Mouse (Mus musculus): ENCODE data around the gene Zcchc4. TPM values are rescaled to one million over a fixed set of nuclear protein-coding genes. Genes with fewer than 3 reads are reported as not detected.

Zcchc4 gene
- polyA plus RNA-seq, 1 experiment, result 5.3 TPM

DNA sequence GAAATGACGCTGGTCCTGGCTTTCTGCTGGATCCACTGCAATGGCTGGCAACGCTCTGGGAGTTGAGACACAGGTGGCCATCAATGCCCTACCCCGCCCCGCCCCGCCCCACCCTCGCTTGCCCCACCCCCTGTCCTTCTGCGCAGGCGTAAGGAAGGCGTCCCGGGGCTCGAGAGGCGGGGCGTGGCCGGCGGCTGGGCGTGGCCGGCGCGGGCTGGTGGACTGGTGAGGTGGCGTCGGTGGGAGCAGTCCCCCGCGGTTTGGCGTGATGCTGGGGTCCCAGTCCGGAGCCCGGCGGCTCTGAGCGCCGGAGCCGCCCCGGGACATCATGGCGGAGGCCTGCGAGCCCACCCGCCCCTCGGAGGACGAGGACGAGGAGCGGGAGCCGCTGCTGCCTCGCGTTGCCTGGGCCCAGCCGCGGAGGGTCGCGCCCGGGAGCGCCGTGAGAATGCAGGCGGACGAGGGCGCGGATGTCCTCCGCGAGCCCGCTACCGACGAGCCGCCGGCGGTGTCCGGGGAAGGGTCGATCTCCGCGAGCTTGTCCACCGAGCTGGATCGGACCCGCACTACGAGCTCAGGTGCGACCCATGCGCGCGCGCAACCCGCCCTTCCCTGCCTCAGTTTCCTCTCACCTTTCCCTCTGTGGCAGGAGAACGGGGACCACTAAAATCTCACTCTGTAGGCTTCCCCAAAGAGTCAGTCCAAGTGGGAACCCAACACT is 33.7 kb upstream of the Zcchc4 start, which contains the start of gene Pi4k2b:
TSS of gene Pi4k2b (plus strand) at position 184 of the 721 bp plus-strand sequence.
- peak within 1 kb of the TSS; percentile 72 for H3K4me3 ChIP-seq
- peaks cover 48% of the 10 kb centered on the region for H3K79me2 ChIP-seq (ENCODE audit: control insufficient read depth, insufficient read depth)
- H3K36me3 ChIP-seq (ENCODE audit: control insufficient read depth, insufficient read depth), result no peaks in the 10 kb centered on the region
- no peak for TF ChIP-seq TCF3 (IDR thresholded peaks at IDR 0.05; ENCODE audit: insufficient read length, low read depth)
- no peak for TF ChIP-seq SRF (IDR thresholded peaks at IDR 0.05; ENCODE audit: control insufficient read depth, insufficient read length, low read depth)
- TF ChIP-seq USF1 (IDR thresholded peaks at IDR 0.05; ENCODE audit: low read depth), result no peak
- TF ChIP-seq REST (IDR thresholded peaks at IDR 0.05; ENCODE audit: insufficient read depth, insufficient read length), result no peak
- no peak for TF ChIP-seq MYOG (IDR thresholded peaks at IDR 0.05; ENCODE audit: control insufficient read depth in 1 of 3, insufficient read depth in 1 of 3, insufficient read length in 2 of 3, low read depth in 2 of 3)
- peak; percentile 87 for TF ChIP-seq POLR2A (IDR thresholded peaks at IDR 0.05; ENCODE audit: insufficient read length, low read depth)
- peak; percentile 86 for TF ChIP-seq POLR2AphosphoS2 (IDR thresholded peaks at IDR 0.05; ENCODE audit: insufficient read length, low read depth)
- H3ac ChIP-seq (ENCODE audit: control insufficient read depth, insufficient read length), result peak within 1 kb of the TSS; percentile 53
- H3K27me3 ChIP-seq (ENCODE audit: control insufficient read depth, insufficient read depth, insufficient read length), result no peaks in the 10 kb centered on the region
- peak within 1 kb of the TSS; percentile 77 for H3K4me2 ChIP-seq (ENCODE audit: low read depth)

DNA sequence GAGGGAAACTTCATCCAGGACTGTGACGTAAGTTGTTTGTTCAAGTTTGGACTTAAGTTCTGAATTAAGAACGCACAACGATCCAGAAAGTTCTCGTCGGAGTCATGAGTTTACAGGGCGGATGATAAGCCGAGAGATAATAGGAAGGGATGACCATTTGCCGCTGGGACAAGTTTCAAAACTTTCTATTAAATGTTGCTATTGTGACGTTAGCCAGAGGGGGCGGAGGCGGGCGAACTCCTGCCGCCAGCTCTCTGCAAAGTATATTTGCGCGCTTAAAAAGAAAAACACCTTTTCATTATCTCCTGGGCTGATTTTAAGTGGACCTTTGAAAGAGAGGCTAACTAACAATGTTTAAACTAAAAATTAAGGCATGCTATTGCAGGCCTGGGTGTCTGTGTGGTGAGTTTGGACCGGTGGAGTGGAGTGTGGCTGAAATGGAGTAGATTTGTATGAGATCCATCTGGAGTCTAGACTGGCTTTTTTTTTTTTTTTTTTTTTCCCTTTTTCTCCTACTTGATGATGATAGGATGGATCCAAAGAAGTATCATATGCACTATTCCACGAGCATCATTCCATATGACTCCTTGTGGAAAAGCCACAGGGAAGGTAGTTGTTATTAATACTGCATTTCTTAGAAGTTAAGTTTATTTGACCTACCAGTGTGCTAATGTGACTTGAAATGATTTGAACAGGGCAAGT is 32.9 kb upstream of the Zcchc4 start:
- TF ChIP-seq POLR2A (IDR thresholded peaks at IDR 0.05; ENCODE audit: insufficient read length, low read depth), result no peak
- no peak for TF ChIP-seq CEBPB (IDR thresholded peaks at IDR 0.05; ENCODE audit: insufficient read depth, poor library complexity, severe bottlenecking)
- TF ChIP-seq TCF3 (IDR thresholded peaks at IDR 0.05; ENCODE audit: insufficient read length, low read depth), result no peak
- TF ChIP-seq E2F4 (IDR thresholded peaks at IDR 0.05; ENCODE audit: insufficient read depth), result no peak
- TF ChIP-seq USF1 (IDR thresholded peaks at IDR 0.05; ENCODE audit: low read depth), result no peak
- TF ChIP-seq REST (IDR thresholded peaks at IDR 0.05; ENCODE audit: insufficient read depth, insufficient read length), result no peak
- no peak for TF ChIP-seq MAX (IDR thresholded peaks at IDR 0.05; ENCODE audit: low read depth)
- no peak for TF ChIP-seq POLR2AphosphoS2 (IDR thresholded peaks at IDR 0.05; ENCODE audit: insufficient read length, low read depth)
- no peak for TF ChIP-seq SRF (IDR thresholded peaks at IDR 0.05; ENCODE audit: control insufficient read depth, insufficient read length, low read depth)
- no peak for TF ChIP-seq MYOD1 (IDR thresholded peaks at IDR 0.05; ENCODE audit: control insufficient read depth in 1 of 3, insufficient read length in 2 of 3, low read depth in 2 of 3)
- TF ChIP-seq MYOG (IDR thresholded peaks at IDR 0.05; ENCODE audit: control insufficient read depth in 1 of 3, insufficient read depth in 1 of 3, insufficient read length in 2 of 3, low read depth in 2 of 3), result no peak
- TF ChIP-seq TCF12 (IDR thresholded peaks at IDR 0.05; ENCODE audit: insufficient read depth, poor library complexity, severe bottlenecking), result no peak
- H3K36me3 ChIP-seq (ENCODE audit: control insufficient read depth, insufficient read depth), result no peaks in the 10 kb centered on the region
- no peaks in the 10 kb centered on the region for H3K27me3 ChIP-seq (ENCODE audit: control insufficient read depth, insufficient read depth, insufficient read length)

DNA sequence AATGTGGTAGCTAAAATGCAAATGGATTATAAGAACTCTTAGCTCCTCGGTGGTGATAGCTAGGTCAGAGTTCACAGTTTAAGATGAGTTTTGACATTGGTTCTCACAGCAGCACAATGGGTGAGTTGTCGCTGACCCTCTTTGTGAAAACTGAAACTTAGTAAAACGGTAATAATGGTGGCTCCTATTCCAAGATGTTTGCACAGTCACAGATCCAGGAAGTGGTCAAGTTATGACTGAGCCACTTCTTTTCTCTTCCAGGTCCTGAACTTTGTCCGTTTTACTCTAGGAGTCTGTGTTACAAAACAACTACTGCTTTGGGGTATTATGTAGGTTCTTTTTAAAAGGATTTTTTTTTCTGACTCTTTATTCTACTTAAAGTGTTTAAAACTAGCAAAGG is 32.0 kb upstream of the Zcchc4 start:
- TF ChIP-seq POLR2A (IDR thresholded peaks at IDR 0.05; ENCODE audit: insufficient read length, low read depth) (no peak), E2F4 (IDR thresholded peaks at IDR 0.05; ENCODE audit: insufficient read depth) (no peak), POLR2AphosphoS2 (IDR thresholded peaks at IDR 0.05; ENCODE audit: insufficient read length, low read depth) (no peak), TCF12 (IDR thresholded peaks at IDR 0.05; ENCODE audit: insufficient read depth, poor library complexity, severe bottlenecking) (no peak), MYOG (IDR thresholded peaks at IDR 0.05; ENCODE audit: control insufficient read depth in 1 of 3, insufficient read depth in 1 of 3, insufficient read length in 2 of 3, low read depth in 2 of 3) (no peak), CEBPB (IDR thresholded peaks at IDR 0.05; ENCODE audit: insufficient read depth, poor library complexity, severe bottlenecking) (no peak), USF1 (IDR thresholded peaks at IDR 0.05; ENCODE audit: low read depth) (no peak), MAX (IDR thresholded peaks at IDR 0.05; ENCODE audit: low read depth) (no peak), REST (IDR thresholded peaks at IDR 0.05; ENCODE audit: insufficient read depth, insufficient read length) (no peak), SRF (IDR thresholded peaks at IDR 0.05; ENCODE audit: control insufficient read depth, insufficient read length, low read depth) (no peak), MYOD1 (IDR thresholded peaks at IDR 0.05; ENCODE audit: control insufficient read depth in 1 of 3, insufficient read length in 2 of 3, low read depth in 2 of 3) (no peak), TCF3 (IDR thresholded peaks at IDR 0.05; ENCODE audit: insufficient read length, low read depth) (no peak)
- Histone ChIP-seq H3K79me2 (ENCODE audit: control insufficient read depth, insufficient read depth) (peaks cover 61% of the 10 kb centered on the region), H3K4me2 (ENCODE audit: low read depth) (peak overlapping the region; percentile 77), H3K27me3 (ENCODE audit: control insufficient read depth, insufficient read depth, insufficient read length) (no peaks in the 10 kb centered on the region), H3K4me3 (peak overlapping the region; percentile 72), H3ac (ENCODE audit: control insufficient read depth, insufficient read length) (no peak overlapping the region), H3K36me3 (ENCODE audit: control insufficient read depth, insufficient read depth) (no peaks in the 10 kb centered on the region)

More for the DNA sequence above, 32.9 kb upstream of the Zcchc4 start:
- peak overlapping the region; percentile 53 for H3ac ChIP-seq (ENCODE audit: control insufficient read depth, insufficient read length)
- H3K4me2 ChIP-seq (ENCODE audit: low read depth), result peak overlapping the region; percentile 77
- H3K79me2 ChIP-seq (ENCODE audit: control insufficient read depth, insufficient read depth), result peaks cover 53% of the 10 kb centered on the region
- H3K4me3 ChIP-seq, result peak overlapping the region; percentile 72

DNA sequence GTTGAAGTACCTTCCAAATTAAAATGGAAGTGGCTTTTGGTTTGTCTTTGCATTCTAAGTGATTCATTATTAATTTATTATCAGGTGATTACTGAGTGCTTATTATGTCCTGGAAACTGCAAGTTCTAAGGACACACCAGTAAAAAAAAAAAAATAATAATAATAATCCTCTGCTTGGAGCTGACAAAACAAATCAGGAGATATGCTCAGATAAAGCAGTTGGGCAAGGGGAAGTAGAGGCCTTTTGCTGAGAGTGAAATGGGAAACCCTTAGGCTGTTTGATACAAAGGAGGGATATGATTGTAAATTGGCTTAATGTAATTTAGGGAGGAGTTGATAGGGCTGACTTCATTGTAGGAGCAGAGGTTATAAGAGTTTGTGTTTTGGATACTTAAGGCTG is 28.3 kb upstream of the Zcchc4 start:
- Histone ChIP-seq H3K36me3 (ENCODE audit: control insufficient read depth, insufficient read depth) (no peaks in the 10 kb centered on the region), H3K79me2 (ENCODE audit: control insufficient read depth, insufficient read depth) (peaks cover 79% of the 10 kb centered on the region), H3ac (ENCODE audit: control insufficient read depth, insufficient read length) (no peak overlapping the region), H3K4me2 (ENCODE audit: low read depth) (no peak overlapping the region), H3K27me3 (ENCODE audit: control insufficient read depth, insufficient read depth, insufficient read length) (no peaks in the 10 kb centered on the region), H3K4me3 (no peak overlapping the region)
- TF ChIP-seq REST (IDR thresholded peaks at IDR 0.05; ENCODE audit: insufficient read depth, insufficient read length) (no peak), MAX (IDR thresholded peaks at IDR 0.05; ENCODE audit: low read depth) (no peak), POLR2A (IDR thresholded peaks at IDR 0.05; ENCODE audit: insufficient read length, low read depth) (no peak), MYOG (IDR thresholded peaks at IDR 0.05; ENCODE audit: control insufficient read depth in 1 of 3, insufficient read depth in 1 of 3, insufficient read length in 2 of 3, low read depth in 2 of 3) (no peak), E2F4 (IDR thresholded peaks at IDR 0.05; ENCODE audit: insufficient read depth) (no peak), USF1 (IDR thresholded peaks at IDR 0.05; ENCODE audit: low read depth) (no peak), SRF (IDR thresholded peaks at IDR 0.05; ENCODE audit: control insufficient read depth, insufficient read length, low read depth) (no peak), CEBPB (IDR thresholded peaks at IDR 0.05; ENCODE audit: insufficient read depth, poor library complexity, severe bottlenecking) (no peak), TCF12 (IDR thresholded peaks at IDR 0.05; ENCODE audit: insufficient read depth, poor library complexity, severe bottlenecking) (no peak)
